Mouse (Mus musculus): ENCODE measurements around the gene Gli2.

The Gli2 gene

DNA sequence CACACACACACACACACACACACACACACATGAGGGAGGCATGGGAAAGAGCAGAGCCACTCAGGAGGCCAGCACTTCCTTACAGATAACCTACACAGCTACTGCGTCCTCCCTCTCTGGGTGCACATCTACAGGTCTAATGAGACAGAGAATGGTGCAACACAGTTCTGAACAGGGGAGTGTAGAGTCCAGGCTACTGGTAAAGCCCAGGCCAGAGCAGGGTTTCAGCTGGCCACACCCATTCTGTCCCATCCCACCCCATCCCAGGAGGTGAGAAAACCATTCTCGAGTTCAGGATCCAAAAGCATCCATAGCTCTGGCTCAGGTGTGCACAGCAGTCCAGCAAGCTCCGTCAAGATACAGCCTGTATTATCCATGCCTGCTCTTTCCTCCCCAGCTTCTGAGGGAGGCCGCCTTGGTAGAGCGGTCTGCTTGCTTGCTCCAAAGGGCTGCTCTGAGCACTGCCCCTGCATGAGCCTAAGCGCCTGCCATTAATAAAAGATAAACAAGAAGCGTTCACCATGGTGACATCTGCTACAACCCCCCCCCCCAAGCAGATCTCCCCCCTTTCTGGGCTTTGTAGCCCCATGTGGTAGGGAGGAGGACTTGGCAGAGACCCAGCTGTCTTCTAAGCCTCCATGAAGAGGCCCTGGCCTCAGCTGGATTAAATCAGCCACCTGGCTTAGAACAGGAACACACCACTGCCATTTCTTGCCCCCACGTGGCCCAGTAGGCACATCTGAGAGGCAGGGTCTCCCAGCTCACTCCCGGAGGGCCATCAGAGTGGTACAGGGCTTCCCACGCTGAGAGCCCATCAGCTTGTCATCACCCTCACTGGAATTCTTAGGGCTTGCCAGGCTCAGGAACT, 98.8 kb downstream of the Gli2 start:
- in situ Hi-C loops (cut with MboI; ENCODE audit: unreplicated experiment in 2 of 2): no loop called here

DNA sequence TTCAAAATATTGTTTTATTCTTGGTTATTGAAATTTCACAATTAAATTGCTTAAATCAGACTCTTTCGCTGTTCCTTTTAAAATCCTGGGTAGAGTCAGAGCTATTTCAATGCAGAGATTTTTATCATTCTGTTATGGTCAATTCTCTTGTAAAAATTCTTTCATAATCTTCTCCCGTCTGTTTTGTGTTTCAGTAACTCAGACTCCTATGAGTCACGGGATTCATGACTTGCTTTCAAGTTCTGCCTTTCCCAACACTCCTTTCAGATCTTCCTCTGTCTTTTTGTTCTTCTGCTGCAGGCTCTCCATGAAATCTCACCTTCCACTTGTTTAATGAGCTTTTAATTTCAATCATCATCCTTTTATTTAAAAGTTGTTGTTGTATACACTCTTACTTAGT, 100.4 kb downstream of the Gli2 start:
- in situ Hi-C loops (cut with MboI; ENCODE audit: unreplicated experiment in 2 of 2): no loop called here

GRCm38 (mm10) chr1:118952318-118952717, 101.1 kb downstream of the Gli2 start:
- in situ Hi-C loops (cut with MboI; ENCODE audit: unreplicated experiment in 2 of 2): no loop called here

- in situ Hi-C loops (cut with MboI; ENCODE audit: unreplicated experiment in 2 of 2): no loop called here
Observed at GRCm38 (mm10) chr1:118948407-118948806, 105.0 kb downstream of the Gli2 start.

DNA sequence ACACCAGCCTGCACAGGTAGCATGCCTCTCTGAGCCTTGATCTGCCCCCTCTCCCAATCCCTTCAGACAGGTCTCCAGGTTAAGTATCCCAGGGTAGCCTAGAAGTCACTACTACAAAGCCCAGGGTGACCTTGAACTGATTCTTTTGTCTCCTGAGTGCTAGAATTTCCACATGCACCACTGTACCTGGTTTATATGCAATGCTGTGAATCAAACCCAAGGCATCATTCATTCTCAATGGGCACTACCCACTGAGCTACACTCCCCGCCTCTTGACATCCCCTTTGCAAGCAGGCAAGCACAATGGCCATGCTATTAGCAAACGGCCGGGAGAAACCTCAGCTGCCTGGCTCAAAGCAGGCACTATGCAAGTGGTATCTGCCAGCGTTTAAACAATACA, 106.2 kb downstream of the Gli2 start:
- in situ Hi-C loops (cut with MboI; ENCODE audit: unreplicated experiment in 2 of 2): no loop called here

DNA sequence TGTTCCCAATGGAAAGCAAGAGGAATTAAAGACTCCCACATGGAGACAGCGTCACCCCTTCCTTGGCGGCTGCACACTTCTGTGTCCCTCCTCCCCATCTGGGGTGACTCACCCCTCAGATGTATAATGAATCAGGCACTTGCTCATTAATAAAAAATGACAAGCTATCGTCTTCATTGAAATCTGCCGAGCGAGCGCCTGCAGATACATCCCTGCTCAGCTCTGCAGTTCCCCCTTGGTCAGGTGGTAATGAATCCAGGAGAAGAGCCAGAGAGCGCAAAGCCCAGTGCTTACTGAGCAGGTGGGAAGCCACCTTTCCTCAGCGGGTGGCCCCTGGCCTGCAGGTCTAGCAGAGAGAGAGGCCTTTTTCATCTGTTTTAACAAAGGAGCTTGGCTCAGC, 112.1 kb downstream of the Gli2 start:
- in situ Hi-C loops (cut with MboI; ENCODE audit: unreplicated experiment in 2 of 2): no loop called here

DNA sequence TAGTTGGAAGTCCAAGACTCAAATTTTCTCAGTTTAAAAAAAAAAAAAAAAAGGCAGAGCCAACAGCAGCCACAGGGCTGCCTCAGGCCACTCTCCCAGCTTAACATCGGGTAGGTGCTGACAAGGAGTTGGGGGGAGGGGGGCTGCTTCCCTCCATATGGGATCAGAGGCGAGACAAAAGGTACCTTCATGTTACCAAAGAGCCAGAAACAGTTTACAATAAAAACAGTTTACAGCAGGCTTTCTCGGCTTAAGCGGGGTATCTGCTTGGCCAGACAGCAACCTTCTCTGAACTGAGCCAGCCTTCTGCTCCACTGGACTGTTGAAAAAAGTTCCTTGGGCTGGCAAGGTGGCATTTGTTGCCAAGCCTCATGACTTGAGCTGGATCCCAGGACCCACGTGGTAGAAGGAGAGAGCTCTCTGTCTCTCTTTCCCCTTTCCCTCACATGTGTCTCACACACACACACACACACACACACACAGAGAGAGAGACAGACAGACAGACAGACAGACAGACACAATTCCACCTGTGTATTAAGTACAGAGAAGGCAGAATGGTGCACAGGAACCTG, 113.1 kb downstream of the Gli2 start:
- in situ Hi-C loops (cut with MboI; ENCODE audit: unreplicated experiment in 2 of 2): no loop called here

DNA sequence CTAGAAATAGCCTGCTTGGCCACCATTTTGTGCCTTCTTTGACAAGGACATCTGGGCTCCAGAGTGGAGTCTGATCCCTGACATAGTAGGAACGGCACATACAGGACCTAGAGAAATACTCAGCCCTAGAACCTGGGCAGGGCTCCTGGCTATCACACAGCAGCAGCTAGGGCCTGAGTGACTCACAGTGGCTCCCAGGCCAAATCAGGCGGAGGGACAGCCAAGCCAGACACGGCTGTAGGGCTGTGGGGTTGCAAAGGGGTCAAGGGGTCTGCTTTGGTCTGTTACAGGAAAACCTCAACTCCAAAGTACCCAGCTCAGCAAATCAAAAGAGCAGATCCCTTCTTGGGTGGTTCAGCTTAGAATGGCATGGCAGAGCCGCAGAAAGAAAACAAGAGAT, 115.2 kb downstream of the Gli2 start:
- in situ Hi-C loops (cut with MboI; ENCODE audit: unreplicated experiment in 2 of 2): no loop called here

DNA sequence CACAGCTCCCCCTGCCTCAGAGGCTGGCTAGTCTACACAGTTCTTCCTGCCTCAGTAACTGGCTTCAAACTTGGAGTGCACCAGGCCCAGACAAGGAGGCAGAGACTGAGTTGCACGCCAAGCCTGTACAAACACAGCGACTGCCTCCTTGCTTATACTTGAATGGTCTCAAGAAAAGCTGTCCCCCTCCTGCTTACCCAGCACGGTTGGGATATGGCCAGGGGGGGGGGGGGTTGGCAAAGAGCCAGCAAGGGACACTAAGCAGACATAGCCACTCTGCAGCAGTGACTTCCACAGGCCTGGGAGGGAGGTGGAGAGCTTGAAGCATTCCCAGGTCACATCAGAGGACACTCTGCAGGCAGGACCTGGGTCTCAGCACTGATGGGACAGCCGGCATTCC, 117.3 kb downstream of the Gli2 start:
- in situ Hi-C loops (cut with MboI; ENCODE audit: unreplicated experiment in 2 of 2): no loop called here

DNA sequence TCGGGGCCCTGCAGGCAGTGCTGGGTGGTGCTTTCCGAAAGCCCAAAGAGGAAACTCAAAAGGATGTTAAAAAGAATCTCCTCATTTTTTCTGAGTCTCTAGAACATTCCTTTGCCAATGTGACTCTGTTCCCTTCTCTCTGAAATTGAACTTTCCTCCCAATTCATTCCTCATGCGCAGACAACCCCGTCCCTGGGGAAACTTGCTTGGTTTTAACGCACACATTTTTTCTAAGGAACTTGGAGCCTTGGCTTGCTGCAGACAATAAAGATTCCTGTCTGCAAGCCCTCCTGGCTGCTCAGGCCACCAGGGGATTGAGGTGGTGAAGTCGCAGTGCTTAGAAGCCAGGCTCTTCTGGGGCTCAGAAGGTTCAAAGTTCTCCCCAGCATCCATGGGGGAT, 117.9 kb downstream of the Gli2 start:
- in situ Hi-C loops (cut with MboI; ENCODE audit: unreplicated experiment in 2 of 2): no loop called here

DNA sequence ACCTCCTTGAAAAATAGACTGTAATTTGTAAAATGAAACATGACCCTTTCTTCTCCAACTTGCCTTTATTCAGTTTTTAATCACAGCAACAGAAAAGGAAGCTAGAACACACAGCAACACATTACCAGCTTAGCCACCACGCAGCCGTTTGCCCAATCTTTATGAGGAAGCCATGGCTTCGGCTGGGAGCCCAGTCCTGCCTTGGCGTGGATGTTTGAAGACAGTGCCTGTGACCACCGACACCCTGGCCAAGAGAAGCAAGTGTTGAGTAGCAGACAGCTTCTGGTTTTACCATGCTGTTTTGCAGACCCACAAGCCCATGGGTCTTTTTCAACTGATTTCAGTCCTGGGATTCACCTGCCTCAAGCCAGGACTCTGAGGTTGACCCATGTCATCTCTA, 121.3 kb downstream of the Gli2 start:
- in situ Hi-C loops (cut with MboI; ENCODE audit: unreplicated experiment in 2 of 2): no loop called here

GRCm38 (mm10) chr1:118927543-118928354, 125.7 kb downstream of the Gli2 start:
- in situ Hi-C loops (cut with MboI; ENCODE audit: unreplicated experiment in 2 of 2): no loop called here

GRCm38 (mm10) chr1:118926556-118926955, 126.9 kb downstream of the Gli2 start:
- in situ Hi-C loops (cut with MboI; ENCODE audit: unreplicated experiment in 2 of 2): no loop called here

- in situ Hi-C loops (cut with MboI; ENCODE audit: unreplicated experiment in 2 of 2): no loop called here
Observed at GRCm38 (mm10) chr1:118922189-118922588, 131.2 kb downstream of the Gli2 start.

DNA sequence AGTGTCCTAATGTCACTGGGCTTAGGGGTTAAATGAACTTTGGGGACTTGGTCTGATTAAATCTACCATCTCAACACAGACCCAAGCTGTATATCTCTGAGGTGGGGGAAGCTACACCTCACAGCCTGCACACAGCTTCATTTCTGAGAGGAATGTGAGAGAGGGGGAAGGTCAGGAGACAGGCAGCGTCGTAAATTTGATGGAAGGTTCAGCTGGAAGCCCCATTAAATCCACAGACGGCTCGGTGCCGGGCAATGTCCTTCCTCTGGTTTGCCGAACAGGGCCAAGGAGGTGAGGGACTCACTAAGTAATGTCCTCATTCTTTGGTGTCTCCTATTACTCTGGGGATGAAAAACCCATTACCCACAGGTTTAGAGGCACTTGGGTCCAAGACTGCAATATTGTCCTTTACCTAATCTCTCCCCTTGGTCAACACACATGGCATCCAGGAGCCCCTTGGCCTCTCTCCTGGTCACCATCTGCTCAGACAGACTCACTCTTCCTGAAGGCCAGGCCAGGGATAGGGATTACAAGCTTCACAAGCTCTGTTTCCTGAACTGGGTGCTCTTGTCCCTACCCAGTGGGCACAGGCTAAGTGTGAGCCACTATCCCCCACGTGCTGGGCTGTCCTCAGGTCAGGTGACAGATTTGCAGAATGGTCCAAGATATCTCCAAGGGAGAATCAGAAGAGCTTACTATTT, 135.7 kb downstream of the Gli2 start:
- in situ Hi-C loops (cut with MboI; ENCODE audit: unreplicated experiment in 2 of 2): no loop called here

DNA sequence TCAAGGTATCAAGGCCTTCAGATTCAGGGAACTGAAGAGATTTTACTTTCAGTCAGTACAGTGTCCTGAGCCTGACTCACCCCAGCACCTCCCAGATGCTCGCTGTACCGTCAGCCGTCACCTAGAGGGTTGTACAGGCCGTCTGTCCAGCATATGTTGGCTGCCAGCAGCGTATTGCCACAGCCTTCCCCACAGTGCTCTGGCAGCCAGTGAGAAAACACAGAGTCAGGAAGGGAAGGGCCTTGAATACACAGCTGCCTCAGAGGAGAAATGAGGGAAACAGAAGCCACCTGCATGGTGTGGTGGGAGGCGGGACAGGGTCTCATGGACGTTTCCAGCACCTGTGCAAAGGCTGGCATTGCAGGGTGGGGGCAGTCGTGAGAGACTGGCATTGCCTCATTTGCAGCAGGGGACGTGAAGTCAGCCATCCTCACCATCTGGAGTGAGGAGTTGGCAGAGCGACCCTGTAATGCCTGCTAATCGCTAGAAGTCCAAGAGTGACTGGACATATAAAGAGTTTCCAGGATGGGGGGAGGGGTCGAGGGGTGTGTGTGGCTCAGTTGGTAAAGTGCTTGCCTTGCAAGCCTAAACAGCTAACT, 136.8 kb downstream of the Gli2 start:
- in situ Hi-C loops (cut with MboI; ENCODE audit: unreplicated experiment in 2 of 2): no loop called here

GRCm38 (mm10) chr1:118913414-118914385, 139.7 kb downstream of the Gli2 start:
- in situ Hi-C loops (cut with MboI; ENCODE audit: unreplicated experiment in 2 of 2): no loop called here

DNA sequence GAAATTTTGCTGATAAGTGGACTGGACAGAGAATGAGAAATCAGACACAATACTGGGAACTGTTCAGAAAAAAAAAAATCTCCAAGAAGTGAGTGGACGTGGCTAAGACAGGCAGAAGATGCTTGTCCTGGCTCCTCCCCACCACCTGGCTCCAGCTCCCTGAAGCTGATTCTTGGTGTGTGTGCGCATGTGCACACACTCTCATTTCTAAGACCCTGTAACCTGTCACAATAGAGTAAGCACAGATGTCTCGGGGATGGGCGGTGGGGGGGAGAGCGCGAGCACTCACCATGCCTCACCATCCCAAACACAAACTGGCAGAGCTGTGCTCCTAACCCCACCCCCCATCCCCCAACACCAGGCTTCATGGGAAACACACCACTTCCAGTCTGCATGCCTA, 140.5 kb downstream of the Gli2 start:
- in situ Hi-C loops (cut with MboI; ENCODE audit: unreplicated experiment in 2 of 2): no loop called here

DNA sequence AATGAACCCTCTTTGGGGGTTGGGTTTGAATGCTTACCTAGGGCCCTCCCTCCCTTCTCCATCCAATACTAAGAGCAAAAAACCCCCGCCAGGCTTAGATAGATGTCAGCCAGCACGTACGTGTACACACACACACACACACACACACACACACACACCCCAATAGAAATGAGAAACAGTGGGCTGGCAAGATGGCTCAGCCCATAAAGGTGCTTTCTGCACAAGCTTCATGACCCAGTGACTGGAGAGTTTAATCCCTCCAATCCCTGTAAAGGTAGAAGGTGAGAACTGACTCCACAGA, 142.0 kb downstream of the Gli2 start:
- in situ Hi-C loops (cut with MboI; ENCODE audit: unreplicated experiment in 2 of 2): no loop called here

Data from v-Abl transformed pro-B cells (cell line).